Mouse (Mus musculus): ENCODE data around the gene Gdi2.

The Gdi2 gene

DNA sequence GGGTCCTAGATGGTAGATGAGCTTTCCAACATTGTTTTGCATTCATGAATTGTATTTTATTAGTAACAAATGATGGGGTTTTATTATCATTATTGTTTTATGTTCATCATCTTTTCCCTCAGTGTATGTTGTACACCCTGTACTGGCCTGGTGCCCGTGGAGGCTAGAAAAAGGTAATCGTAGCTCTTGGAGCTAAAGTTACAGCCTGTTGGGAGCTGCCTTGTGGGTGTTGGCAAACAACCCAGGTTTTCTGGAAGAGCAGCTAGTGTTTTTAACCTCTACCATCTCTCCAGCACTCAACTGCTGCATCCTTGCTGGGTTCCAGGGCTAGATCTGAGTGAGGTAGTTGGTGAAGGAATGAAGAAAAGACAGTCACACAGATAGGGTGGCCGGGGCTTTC, 9.5 kb downstream of the Gdi2 start:
- DNase-seq (ENCODE audit: extremely low read depth, low read depth): no peak

DNA sequence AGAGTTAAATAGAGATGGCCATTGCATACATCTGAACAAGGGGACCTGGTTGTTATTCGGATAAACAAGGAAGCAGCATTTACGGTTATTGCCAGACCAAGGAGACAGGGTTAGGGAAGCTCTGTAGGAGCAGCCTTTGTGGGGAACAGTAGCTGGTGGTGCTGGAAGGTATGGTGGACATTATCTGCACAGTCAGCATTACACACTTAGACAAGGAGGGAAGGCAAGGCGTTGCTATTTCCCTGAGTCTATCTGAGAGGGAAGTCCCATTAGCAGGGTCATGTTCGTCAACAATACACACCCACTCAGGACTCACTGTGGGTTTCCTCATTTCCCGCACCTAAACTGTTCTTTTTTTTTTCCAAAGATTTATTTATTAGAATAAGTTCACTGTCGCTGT, 10.0 kb downstream of the Gdi2 start:
- DNase-seq (ENCODE audit: extremely low read depth, low read depth): no peak

DNA sequence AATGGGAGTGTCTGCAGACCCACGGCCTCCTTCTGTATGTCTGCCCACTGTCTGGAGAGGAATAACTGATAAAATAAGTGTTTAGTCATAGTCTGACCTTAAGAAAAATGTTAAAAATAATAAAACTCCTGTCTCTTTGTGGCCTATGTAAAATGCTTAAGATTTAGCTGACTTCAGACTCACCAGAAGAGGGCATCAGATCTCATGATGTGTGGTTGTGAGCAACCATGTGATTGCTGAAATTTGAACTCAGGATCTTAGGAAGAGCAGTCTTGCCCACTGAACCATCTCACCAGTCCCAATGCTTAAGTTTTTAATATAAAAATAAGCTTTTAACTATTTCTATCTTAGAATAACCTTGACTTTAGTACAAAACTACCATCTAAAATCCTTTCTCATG, 25.3 kb downstream of the Gdi2 start:
- no peak for DNase-seq (ENCODE audit: extremely low read depth, low read depth)

DNA sequence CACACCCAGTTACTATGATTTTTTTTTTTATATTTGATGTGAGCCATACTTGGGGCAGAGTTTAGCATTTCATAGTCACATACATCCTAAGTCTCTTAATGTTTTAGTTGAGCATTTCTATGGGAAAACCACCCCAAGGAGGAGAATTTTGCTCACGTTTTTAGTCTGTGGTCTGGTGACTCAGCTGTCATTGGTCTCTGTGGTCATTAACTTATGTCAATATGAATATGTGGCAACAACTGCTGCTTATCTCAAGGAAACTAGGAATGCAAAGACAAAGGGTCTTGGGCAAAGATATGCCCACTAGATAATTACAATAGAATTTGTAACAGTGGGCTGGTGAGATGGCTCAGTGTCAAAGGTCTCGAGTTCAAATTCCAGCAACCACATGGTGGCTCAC, 26.1 kb downstream of the Gdi2 start:
- DNase-seq (ENCODE audit: extremely low read depth, low read depth): no peak

DNA sequence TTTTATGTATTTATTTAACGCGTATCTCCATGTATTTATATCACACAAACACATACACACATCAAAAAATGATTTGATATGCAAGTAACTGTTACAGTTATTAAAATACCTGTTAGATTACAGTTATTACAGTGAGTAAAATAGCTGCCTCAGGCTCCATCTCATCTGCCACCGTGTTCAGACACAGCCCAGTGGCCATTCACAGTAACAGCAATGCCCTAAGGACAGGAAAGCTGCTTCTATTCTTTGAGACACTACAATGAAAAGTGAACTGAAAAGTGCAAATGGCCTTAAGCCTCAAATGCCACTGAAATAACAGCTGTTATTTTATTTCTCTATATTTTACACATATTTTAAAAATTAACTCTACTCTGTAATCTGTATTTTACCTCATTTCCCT, 52.9 kb downstream of the Gdi2 start:
- no peak for DNase-seq (ENCODE audit: extremely low read depth, low read depth)

DNA sequence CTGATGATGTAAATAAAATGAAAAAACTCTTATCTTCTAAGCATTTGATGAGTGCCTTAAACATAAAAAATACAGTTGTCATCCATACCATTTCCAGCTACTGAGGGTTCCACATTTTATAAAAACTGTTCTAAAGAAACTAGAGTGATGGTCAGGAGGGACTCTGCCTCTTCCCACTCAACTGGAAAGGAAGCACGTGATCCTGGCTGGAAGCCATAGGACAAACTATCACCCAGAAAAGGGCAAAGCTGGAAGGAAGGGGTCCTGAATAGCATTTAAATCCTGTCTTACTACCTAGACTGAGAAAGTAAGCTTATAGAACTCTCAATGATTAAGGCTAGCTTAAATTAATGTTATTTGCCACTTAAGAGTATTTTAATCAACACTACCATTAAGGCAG, 56.4 kb downstream of the Gdi2 start:
- DNase-seq (ENCODE audit: extremely low read depth, low read depth): no peak

DNA sequence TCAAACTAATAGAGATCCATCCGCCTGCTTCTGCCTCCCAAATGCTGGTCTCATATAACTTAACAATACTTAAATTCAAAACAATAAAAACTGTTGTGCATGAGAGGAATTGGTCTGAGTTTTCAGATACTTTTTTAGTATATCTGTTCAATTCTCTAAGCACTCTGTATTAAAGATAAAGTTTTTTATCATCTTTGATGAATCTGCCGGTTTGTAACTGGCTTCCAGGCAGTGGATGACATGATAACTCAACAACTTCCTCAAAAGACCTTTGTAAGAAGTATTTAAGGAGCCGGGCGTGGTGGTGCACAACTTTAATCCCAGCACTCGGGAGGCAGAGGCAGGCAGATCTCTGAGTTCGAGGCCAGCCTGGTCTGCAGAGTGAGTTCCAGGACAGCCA, 58.4 kb downstream of the Gdi2 start:
- DNase-seq (ENCODE audit: extremely low read depth, low read depth): no peak

DNA sequence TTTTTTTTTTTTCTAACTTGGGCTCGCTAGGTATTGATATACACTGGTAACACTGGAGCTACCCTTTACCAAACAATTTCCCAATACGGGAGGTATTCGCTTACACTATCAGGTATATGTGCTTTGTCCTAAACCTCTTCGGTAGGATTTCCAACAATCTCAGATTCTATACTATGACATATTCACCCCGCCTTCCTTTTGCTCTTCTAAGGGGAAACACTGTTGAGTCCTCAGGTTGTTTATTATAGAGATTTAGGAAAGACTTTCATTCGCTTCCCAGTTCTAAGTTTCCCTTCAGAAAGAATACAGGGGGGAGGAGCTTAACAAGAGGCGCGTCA, 71.9 kb downstream of the Gdi2 start:
- peak; percentile 63 for DNase-seq (ENCODE audit: extremely low read depth, low read depth)

DNA sequence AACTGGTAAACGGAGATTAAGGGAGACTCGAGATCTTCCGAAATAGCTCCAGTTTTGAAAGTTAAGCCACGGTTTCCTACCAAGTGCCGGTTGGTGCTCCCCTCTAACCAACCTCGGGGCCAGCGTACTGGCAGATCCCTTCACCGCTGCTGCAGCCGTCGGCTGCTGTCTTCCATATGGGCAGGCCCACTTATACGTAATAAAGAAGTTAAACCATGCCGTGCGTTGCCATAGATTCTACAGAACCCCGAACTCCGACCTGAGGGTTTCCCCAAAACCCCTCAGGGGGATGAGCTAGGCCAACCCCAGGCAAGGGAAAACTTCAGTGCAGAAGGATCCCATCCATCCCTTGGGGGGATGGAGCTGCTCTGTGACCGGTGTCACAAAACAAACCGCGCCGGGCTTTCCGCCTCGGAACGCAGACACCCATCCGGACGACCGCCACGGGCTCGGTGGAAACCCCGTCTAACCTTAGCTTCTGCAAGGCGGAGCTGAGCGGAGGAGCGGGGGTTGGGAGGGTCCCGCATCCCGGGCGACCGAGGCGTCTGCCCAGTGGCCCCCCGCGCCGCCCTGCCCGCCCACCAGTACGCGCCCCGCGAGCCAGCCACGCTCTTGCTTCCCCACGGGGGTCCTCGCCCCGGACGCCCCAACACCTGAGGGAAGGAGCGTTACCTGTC, 72.4 kb downstream of the Gdi2 start:
- DNase-seq (ENCODE audit: extremely low read depth, low read depth): no peak

DNA sequence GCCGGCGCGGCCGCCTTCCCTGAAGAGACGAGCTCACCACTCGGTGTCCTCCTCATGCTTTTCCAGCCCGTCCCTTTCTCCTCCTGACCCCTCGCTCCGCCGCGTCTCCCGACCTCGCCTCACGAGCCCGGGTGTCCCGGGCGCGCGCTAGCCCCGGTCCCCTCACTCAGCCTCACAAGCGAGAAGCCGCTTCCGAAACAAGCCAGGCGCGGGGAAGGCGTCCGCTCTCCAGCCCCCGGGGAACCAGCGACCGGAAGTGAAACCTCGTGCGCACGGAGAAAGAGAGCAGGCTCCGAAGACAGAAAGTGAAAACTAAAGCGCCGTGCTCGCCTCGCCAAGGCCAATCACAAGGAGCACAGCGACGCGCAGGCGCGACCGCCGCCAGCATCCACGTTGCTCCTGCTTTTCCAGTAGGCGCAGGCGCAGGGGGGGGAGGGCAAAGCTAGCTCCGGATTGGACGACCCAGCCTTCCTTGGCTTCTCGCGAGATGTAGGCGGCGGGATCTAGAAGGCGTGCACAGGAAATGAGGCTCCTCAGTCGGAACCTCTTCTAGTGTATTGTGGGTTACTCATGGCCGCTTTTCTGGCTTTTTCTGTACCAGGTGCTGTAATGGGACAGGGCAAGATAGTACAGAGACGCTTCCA, 73.1 kb downstream of the Gdi2 start, which contains the start of gene Fam208b:
Fam208b (minus strand) TSS at position 314 of the 644 bp plus-strand sequence.
- DNase-seq (ENCODE audit: extremely low read depth, low read depth): peak; percentile 93
